Mouse (Mus musculus) heart, postnatal 36 days (tissue): Measurements from ENCODE around the gene Higd1c. TPM values are rescaled to one million over a fixed set of nuclear protein-coding genes. Genes with fewer than 3 reads are reported as not detected.
"Not testable (repeated sequence)": the region's sequence is repeated elsewhere in the genome, so short reads cannot be mapped to it uniquely, and the experiment has no call there.

ENCODE experiments used
- DNase-seq, 2 experiments: peaks; one replicate each; pipeline ENCODE4 v3.0.0; 2021 to 2022
- intact Hi-C: fragments of 180-260 bp; cut with DNase I; formaldehyde crosslinking; loops from one replicate; pipeline ENCODE4 v1.15.1; 2025
- total RNA-seq, 2 experiments: library from RNA; stranded (reverse); gene quantifications; 2 replicates each; pipeline ENCODE4 v1.2.3; 2021

Higd1c gene
- not detected for total RNA-seq

- intact Hi-C loops, result no loop called here
- DNase-seq, result no peak
These were observed at the start of gene Higd1c for GRCm38 (mm10) chr15:100364242-100364641. Gene Higd1c (plus strand): TSS chr15:100364542.

DNA sequence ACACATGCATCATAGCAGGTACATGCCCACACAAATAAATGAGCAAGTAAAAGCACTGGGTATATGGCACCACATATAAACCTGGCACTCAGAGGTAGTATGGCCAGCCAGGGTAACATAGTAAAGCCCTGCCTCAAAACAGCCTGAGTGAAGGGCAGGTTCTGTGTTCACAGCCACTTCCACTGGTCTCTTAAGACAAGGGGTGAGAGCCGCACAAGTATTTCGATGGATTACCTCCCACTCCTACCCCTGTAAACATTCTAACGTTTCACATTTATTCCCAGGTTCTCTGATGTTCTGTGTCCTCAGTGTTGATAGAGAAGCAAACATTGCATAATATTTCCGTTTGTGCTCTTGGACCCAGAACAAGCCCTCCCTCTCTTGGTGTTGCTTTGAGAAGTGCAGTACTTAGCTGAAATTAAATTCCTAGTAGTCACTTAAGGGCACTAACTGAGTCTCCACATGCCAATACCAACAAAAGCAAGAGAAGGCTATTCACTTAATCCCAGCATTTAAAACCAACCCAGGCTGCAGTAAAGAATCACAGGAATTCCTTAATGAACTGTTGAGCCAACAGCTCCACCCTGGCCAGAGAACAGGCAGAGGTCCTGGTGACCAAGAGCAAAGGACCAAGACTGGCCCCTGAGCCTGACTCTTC lies 46.2 kb upstream of the Higd1c start:
- intact Hi-C loops, result not testable (repeated sequence)

DNA sequence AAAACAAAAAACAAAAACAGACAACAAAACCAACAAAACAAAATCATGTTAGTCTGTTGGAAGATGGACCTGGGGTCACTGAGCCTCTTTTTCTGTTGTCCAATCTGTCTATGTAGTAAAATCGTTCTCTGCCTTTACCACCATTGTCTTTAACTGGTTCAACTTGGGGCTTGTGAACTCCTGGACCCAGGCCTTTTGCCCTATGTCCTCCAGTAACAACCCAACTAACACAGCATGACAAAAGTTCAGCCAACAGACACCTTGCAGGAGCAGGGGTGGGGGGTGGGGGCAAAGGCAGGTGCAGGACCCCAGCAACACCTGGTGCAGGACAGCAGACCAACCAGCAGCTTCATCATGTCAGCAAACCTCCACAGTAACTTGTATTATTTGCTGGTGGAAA lies 44.5 kb upstream of the Higd1c start:
- no peak for DNase-seq
- intact Hi-C loops, result loop anchor here (5.0 kb wide), 2 partner anchors 47 to 53 kb away; no protein-coding TSS in a partner anchor

More for the DNA sequence above, 46.2 kb upstream of the Higd1c start:
- peak in 1 of 2 experiments; percentile 15 for DNase-seq

GRCm38 (mm10) chr15:100320295-100320905 lies 43.9 kb upstream of the Higd1c start:
- intact Hi-C loops, result loop anchor here (5.0 kb wide), 2 partner anchors 47 to 53 kb away; no protein-coding TSS in a partner anchor
- DNase-seq, result peak in 1 of 2 experiments; percentile 12

DNA sequence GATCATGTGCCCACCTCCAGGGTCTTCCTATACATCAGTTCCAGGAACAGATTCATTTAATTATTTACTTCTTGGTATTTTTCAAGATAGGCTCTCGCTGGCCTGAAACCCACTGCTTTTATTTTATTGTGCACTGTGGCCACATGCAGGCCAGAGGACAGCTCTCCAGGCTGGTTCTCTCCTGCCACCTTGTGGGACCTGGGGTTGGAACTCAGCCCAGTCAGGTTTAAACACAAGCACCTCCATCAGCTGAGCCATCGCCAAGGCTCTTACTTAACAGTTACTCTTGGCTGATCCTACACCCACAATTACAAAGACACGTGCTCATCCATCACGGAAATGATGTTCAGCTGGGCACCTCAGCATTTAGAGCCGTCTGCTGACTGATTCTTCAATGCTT lies 43.2 kb upstream of the Higd1c start:
- intact Hi-C loops, result loop anchor here (5.0 kb wide), 2 partner anchors 46 to 54 kb away; no protein-coding TSS in a partner anchor
- peak in 1 of 2 experiments; percentile 41 for DNase-seq

- intact Hi-C loops, result loop anchor here (5.0 kb wide), 2 partner anchors 43 to 57 kb away; no protein-coding TSS in a partner anchor
These were observed 40.2 kb upstream of the Higd1c start for GRCm38 (mm10) chr15:100324021-100324591.

GRCm38 (mm10) chr15:100325235-100325634 lies 39.1 kb upstream of the Higd1c start:
- intact Hi-C loops, result no loop called here

More at GRCm38 (mm10) chr15:100324021-100324591, 40.2 kb upstream of the Higd1c start:
- no peak for DNase-seq

GRCm38 (mm10) chr15:100328089-100328488 lies 36.3 kb upstream of the Higd1c start:
- intact Hi-C loops, DNase-seq: not testable (repeated sequence)

More at GRCm38 (mm10) chr15:100325235-100325634, 39.1 kb upstream of the Higd1c start:
- no peak for DNase-seq

DNA sequence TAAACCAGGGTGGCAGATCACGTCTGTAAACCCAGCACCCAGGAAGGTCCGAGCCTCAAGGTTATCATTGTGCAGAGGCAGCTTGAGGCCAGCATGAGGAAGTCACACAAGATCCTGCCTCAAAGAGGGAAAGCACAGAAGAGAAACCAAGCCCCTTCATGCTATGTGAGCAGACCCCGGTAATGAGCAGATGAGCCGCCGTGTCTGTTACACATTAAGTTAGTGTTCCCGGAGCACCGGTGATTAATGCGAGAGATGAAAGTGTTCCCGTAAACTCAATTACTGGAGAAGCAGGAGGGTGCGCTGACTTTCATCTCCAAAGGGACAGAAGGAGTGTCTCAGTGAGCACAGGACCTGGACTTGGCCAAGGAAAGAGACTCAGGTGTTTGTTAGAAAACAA lies 35.0 kb upstream of the Higd1c start:
- DNase-seq, intact Hi-C loops: not testable (repeated sequence)

GRCm38 (mm10) chr15:100330739-100331138 lies 33.6 kb upstream of the Higd1c start:
- intact Hi-C loops, result no loop called here
- no peak for DNase-seq

- DNase-seq, intact Hi-C loops: not testable (repeated sequence)
These were observed 32.0 kb upstream of the Higd1c start for GRCm38 (mm10) chr15:100332077-100332961.

- intact Hi-C loops, result no loop called here
- DNase-seq, result no peak
These were observed 29.7 kb upstream of the Higd1c start, which contains the start of gene Mettl7a3 for GRCm38 (mm10) chr15:100334629-100335028. Gene Mettl7a3 (plus strand): TSS chr15:100334929.

DNA sequence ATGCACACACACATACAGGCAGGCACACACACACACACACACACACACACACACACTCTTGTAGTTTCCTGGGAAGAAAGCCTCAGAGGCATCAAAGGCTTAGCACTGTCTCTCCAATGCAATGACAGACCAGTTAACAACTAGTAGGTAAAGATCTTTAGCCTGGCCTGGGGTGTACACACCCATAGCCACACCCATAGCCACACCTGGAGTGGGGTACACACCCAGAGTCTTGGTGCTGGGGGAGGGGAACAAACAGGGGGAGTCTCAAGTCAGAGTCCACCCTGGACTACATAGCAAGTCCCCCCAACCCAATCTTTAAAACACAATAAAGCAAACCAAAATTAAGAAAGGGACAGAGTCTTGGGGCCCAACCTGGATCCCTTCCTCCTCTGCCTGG lies 27.0 kb upstream of the Higd1c start:
- DNase-seq, intact Hi-C loops: not testable (repeated sequence)

DNA sequence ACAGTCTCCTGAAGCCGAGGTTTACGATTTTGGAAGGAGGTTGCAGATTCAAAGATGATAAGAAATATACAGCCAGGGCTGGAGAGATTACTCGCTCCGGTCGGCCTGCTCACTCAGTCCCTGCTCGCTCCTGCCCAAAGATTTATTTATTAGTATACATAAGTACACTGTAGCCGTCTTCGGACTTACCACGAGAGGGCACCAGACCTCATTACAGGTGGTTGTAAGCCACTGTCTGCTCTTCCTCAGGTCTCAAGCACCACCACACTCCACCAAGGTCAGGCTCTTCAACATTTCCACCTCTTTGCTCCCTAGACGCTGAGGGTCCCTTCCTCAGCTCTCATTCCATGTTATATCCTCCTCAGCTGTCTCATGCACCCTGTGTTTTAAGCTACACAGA lies 26.5 kb upstream of the Higd1c start:
- DNase-seq, result peak in 1 of 2 experiments; percentile 62
- intact Hi-C loops, result not testable (repeated sequence)

DNA sequence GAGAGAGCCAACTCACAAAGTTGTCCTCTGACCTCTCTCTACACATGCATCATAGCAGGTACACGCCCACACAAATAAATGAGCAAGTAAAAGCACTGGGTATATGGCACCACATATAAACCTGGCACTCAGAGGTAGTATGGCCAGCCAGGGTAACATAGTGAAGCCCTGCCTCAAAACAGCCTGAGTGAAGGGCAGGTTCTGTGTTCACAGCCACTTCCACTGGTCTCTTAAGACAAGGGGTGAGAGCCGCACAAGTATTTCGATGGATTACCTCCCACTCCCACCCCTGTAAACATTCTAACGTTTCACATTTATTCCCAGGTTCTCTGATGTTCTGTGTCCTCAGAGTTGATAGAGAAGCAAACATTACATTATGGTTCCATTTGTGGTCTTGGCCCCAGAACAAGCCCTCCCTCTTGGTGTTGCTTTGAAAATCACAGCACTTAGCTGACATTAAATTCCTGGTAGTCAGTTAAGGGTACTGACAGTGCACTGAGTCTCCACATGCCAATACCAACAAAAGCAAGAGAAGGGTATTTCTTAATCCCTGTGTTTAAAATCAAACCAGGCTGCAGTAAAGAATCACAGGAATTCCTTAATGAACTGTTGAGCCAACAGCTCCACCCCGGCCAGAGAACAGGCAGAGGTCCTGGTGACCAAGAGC lies 22.9 kb upstream of the Higd1c start:
- intact Hi-C loops, DNase-seq: not testable (repeated sequence)

DNA sequence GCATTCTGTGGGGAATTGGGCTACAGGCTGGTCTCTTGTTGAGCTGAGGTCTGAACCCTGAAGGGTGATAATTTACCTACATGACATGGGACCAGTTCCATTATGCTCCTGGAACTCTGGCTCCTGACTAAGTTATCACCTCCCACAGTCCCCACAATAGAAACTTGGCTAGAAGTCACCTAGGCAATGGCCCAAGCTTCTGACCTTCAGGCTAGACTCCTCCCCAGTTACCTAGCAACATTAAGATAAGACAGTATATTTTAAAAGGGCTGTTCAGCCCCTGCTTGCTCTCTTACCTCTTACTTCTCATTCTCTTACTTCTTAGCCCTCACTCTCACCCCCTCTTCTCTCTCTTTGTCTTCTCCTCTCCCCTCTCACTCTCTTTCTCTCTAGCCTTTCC lies 18.9 kb upstream of the Higd1c start:
- intact Hi-C loops, result no loop called here
- DNase-seq, result peak; percentile 11 to 38

DNA sequence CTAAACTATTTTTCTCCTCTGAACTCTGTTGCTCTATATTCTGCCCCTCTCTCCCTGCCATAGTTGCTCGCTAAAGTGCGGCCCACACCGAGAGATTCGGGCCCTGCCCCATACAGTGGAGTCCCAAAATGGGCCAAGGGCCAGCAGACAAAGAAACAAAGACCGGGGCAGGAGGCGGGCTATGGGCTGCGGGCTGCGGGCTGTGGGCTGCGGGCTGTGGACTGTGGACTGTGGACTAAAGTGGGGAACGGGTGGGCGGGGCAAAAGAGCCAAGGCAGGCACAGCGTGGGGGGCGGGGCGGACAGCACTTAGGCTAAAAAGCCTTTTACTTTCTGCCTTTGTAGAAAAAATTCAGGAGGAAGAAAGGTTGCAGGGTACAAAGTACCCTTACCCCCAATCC lies 17.6 kb upstream of the Higd1c start:
- intact Hi-C loops, result no loop called here
- DNase-seq, result no peak

GRCm38 (mm10) chr15:100349496-100349895 lies 14.8 kb upstream of the Higd1c start:
- no peak for DNase-seq
- intact Hi-C loops, result no loop called here

- DNase-seq, result no peak
These were observed 12.8 kb upstream of the Higd1c start for GRCm38 (mm10) chr15:100351501-100352060.

More at GRCm38 (mm10) chr15:100351501-100352060, 12.8 kb upstream of the Higd1c start:
- intact Hi-C loops, result no loop called here
